Mouse (Mus musculus) left cerebral cortex, postnatal 14 days (tissue): ENCODE measurements around the gene 2310007B03Rik. TPM values are rescaled to one million over a fixed set of nuclear protein-coding genes. Genes with fewer than 3 reads are reported as not detected.
"Not testable (repeated sequence)": the region's sequence is repeated elsewhere in the genome, so short reads cannot be mapped to it uniquely, and the experiment has no call there.

Experiments
- DNase-seq, 2 experiments: peaks; one replicate each; pipeline ENCODE4 v3.0.0; 2021 to 2022; ENCODE audit warnings: low spot score in 2 of 2, mixed read lengths in 1 of 2
- intact Hi-C: fragments of 180-260 bp; cut with DNase I; formaldehyde crosslinking; loops from one replicate; pipeline ENCODE4 v1.15.1; 2025
- long read RNA-seq, 2 experiments: library from polyadenylated mRNA; stranded (forward); transcript quantifications; one replicate each; pipeline ENCODE4 v2.0.0; 2021
- total RNA-seq, 2 experiments: library from RNA; stranded (reverse); gene quantifications; 2 replicates each; pipeline ENCODE4 v1.2.3; 2021

2310007B03Rik gene
- not detected for total RNA-seq
- long read RNA-seq, experiment 1, partial matches to known transcripts = 0 of 1 reads
- long read RNA-seq, experiment 1, other reads (novel, unspliced or antisense) = 1 of 1 reads
- long read RNA-seq, experiment 2 = 0 reads

GRCm38 (mm10) chr1:93160501-93161133 is at the start of gene 2310007B03Rik:
2310007B03Rik (minus strand) TSS chr1:93160948.
- intact Hi-C loops = no loop called here
- DNase-seq = no peak

GRCm38 (mm10) chr1:93210213-93210641 is 49.5 kb upstream of the 2310007B03Rik start:
- peak; percentile 34 to 41 for DNase-seq
- intact Hi-C loops = no loop called here

DNA sequence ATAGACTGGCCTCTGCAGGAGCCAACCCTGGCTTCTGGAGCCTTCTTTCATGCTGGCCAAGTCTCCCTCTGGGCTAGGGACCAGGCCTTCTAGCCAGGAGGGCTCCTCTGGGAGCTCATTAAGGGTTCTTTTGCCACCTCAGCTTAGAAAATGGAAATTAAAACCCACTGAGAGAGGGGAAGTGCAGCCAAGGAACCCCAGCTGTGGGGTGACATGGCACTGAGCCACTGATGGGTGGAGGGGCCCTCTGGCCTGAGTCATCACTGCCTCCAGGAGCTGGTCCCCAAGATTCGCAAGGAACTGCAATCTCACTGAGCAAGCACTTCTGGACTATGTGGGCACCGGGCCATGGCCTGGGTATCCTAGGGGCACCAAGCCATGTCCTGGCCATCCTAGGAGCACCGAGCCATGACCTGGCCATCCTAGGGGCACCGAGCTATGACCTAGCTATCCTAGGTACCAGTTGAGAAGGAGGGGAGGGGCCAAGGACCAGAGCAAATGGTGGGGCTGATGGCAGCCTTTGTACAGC is 46.9 kb upstream of the 2310007B03Rik start:
- intact Hi-C loops = no loop called here
- DNase-seq = peak; percentile 15 to 20

GRCm38 (mm10) chr1:93206277-93206970 is 45.7 kb upstream of the 2310007B03Rik start:
- DNase-seq = no peak
- intact Hi-C loops = no loop called here

DNA sequence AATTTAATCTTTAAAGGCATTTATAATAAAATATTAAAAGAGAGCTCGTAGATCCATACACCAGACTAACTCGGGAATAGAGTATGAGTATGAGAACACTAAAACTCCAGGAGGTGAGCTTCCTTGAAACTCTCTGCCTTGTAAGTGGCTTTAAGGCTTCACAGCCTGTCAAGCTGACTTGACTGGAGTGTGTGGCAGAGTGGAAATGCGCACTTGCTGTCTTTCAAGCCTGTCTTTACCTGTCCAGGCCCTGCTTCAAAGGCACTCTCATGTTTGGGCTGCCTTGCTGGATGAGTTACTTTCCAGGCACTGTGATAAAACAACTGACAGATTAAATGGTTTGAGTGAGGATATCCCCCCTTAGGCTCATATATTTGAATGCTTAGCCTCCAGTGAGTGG is 37.2 kb upstream of the 2310007B03Rik start:
- intact Hi-C loops = no loop called here

GRCm38 (mm10) chr1:93197454-93197853 is 36.7 kb upstream of the 2310007B03Rik start:
- DNase-seq, intact Hi-C loops: not testable (repeated sequence)

More for the DNA sequence above, 37.2 kb upstream of the 2310007B03Rik start:
- DNase-seq = no peak

GRCm38 (mm10) chr1:93194961-93195360 is 34.2 kb upstream of the 2310007B03Rik start:
- intact Hi-C loops = no loop called here
- no peak for DNase-seq

DNA sequence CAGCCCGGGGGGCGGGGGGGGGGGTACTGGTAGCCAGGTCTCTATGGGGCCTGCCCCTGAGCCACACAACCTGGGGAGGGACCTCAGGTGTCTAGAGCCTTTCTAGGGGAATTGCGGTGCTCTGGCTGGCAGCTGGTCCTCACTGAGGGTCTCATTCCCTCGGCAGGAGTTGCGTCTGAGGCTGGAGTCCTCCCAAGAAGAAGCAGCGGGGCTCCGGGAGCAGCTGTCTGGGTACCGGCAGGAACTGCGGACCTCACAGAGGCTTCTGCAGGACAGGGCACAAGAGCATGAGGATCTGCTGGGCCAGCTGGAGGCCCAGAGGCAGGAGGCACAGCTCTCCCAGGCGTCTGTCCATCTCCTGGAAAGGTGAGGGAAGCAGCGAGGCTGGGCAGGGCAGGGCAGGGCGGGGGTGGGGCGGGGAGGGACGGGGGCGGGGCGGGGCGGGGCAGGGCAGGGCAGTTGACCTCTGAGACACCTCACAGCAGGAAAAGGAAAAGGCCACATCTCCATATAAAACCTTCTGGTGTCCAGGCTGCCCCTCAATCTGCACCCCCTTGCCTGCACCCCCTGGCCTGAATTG is 30.1 kb upstream of the 2310007B03Rik start:
- intact Hi-C loops = no loop called here
- no peak for DNase-seq

DNA sequence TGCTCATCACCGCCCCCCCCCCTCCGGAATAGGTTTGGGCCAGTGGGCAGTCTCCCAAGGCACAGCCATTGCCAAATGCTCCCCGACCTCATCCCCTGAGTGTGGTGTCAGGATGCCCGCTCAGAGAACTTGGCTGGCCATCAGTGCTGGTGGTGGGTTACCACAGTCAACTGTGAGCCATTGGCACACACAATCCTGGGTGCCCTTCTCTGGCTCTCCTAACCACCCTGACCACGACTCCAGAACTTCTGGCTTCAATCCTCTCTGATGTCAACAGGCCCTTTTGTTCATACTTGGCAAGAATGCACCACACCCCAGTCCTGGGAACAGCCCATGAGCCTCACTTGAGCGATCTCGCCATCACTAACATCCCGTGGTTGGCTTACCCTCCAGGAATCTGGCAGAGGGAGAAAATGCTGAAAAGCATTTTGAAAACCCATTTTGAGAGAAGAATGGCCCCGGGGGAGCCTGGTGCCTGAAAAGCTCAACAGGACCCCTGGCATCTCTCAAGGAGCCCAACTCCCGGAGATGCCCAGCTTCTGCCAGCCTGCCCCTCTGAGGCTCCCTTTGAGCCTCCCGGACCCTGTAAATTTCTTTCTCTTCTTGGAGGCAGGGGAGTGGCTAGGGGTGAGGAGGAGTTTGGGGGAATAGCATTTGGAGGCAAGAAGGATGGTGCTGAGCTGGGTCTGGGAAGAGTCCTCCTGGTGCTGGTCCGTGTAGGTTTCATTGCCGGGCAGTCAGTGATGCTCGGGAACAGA is 23.5 kb upstream of the 2310007B03Rik start:
- peak in 1 of 2 experiments; percentile 7 for DNase-seq
- intact Hi-C loops = no loop called here

- no peak for DNase-seq
- intact Hi-C loops = no loop called here
These were observed 21.5 kb upstream of the 2310007B03Rik start for GRCm38 (mm10) chr1:93182281-93182680.

GRCm38 (mm10) chr1:93176525-93177332 is 16.0 kb upstream of the 2310007B03Rik start:
- intact Hi-C loops = loop anchor here (5.0 kb wide), 1 partner anchor 51 kb away; no protein-coding TSS in a partner anchor
- peak; percentile 41 to 42 for DNase-seq

GRCm38 (mm10) chr1:93175849-93176248 is 15.1 kb upstream of the 2310007B03Rik start:
- DNase-seq = no peak
- intact Hi-C loops = loop anchor here (5.0 kb wide), 1 partner anchor 51 kb away; no protein-coding TSS in a partner anchor

DNA sequence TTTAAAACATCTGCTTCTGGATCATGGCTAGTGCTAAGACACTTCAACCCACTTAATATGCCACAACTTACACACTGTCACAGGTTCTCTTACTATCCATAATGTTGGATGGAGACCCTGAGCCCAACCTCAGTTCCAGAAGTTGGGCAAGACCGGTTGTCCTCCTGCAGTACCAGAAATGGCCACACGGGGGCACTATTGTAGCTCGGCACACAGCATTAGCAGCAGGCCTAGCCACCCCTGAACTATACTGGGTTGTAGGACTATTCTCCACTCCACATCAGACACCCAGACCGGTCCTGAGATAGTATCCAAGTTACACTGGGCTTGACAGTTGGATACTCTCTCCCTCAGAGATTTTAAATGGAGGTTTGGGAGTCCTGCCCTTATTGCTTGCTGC is 13.7 kb upstream of the 2310007B03Rik start:
- intact Hi-C loops = loop anchor here (5.0 kb wide), 1 partner anchor 133 kb away; the partner anchor contains the start of gene Mterf4
- peak; percentile 74 to 83 for DNase-seq

DNA sequence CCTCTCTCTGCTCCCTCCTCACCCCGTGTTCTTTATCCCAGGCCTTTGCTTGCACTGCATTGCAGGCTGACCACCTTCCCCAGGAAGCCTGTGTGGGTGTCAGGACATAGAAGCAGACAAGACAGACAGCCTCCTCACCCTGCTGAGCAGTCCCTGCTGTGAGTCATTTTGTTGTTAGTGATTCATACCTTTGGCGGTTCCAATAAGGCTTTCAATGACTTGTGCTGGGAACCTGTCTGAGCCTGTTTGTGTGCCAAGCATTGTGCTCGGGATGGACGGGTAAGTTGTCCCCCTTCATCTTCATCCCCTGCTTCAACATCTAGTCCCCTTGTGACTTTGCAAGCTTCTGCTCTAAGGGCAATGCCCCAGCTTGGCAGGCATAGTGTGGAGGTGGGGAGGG is 12.9 kb upstream of the 2310007B03Rik start:
- intact Hi-C loops = loop anchor here (5.0 kb wide), 1 partner anchor 134 kb away; the partner anchor contains the start of gene Mterf4
- DNase-seq = no peak

- DNase-seq = peak in 1 of 2 experiments; percentile 28
- intact Hi-C loops = no loop called here
These were observed 7.6 kb upstream of the 2310007B03Rik start, which contains the start of gene Crocc2 for GRCm38 (mm10) chr1:93168295-93168775. Crocc2 (plus strand) TSS chr1:93168725.

DNA sequence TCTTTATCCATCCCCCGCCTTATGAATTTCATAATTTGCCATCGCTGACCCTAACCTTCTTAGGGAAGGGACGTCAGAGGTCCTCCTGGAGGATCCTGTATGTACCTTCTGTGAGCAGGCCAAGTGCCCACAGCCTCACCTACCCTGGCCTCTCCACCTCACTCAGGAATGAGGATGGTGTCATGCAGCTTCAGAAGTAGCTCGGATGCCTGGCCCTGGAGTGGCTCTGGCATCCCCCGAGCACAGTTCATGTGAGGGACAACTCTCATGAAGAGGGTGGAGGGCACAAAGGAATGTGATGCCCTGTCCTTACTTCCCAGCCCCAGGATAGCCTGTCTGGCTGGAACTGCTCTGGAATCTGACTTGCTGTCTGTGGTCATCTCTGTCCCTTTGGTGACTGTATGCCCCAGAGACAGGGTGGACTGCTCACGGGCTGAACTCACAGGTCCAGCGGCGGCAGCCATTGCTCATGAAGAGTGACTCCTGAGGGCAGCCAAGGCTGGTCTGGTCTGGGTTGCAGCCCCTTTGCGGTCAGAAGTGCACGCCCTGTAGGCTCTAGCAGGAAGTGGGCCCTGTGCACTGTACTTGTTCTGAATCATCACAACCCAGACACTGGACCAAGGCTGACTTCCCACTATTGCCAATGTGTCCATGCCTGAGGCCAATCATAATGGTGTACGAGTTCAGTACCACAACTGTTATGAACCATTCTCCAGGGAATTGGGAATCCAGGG is 5.8 kb upstream of the 2310007B03Rik start:
- no peak for DNase-seq
- intact Hi-C loops = no loop called here

DNA sequence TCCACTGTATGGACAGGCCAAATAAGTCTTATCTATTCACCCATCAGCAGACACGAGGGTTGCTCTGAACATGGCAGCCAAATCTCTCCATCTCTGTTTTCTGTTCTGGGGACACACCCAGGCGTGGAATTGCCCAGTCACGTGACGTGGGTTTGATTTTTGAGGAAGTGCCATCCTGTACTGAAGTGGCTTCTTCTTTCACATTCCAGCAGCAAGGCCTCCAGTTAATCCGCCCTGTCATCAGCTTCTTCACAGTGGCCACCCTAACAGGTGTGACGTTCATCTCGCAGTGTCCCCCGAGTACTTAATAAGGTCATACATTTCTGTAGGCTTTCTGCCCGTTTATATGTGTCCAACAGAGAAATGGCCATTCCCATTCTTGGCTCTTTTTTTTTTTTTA is 4.7 kb upstream of the 2310007B03Rik start:
- no peak for DNase-seq
- intact Hi-C loops = no loop called here
